Mouse (Mus musculus): Measurements from ENCODE around the gene Syt12. TPM values are rescaled to one million over a fixed set of nuclear protein-coding genes. Genes with fewer than 3 reads are reported as not detected.

Syt12 gene
- polyA plus RNA-seq (2012; ENCODE audit: insufficient read depth, insufficient read length, missing spikeins) = 6.9 and 8.0 TPM in 2 replicates

- no peak within 1 kb of the TSS for H3K27ac ChIP-seq (replicated peaks; ENCODE audit: low read depth, low read length)
- peak within 1 kb of the TSS; percentile 58 for H3K4me3 ChIP-seq (ENCODE audit: insufficient read depth, low read depth, low read length)
- H3K4me1 ChIP-seq (ENCODE audit: control insufficient read depth, insufficient read depth, insufficient read length, low read length) = peaks cover 4% of the 10 kb centered on the region; the same call in 1 of the 2 replicates
Measured at GRCm38 (mm10) chr19:4477345-4478189, at the start of gene Syt12. TSS of gene Syt12 (minus strand) at chr19:4477447.

GRCm38 (mm10) chr19:4521426-4522050, 44.3 kb upstream of the Syt12 start:
- Histone ChIP-seq H3K4me1 (ENCODE audit: control insufficient read depth, insufficient read depth, insufficient read length, low read length) (no peaks in the 10 kb centered on the region; the same call in 1 of the 2 replicates), H3K4me3 (ENCODE audit: insufficient read depth, low read depth, low read length) (no peak overlapping the region), H3K27ac (replicated peaks; ENCODE audit: low read depth, low read length) (peak overlapping the region; percentile 85)

- Histone ChIP-seq H3K4me3 (ENCODE audit: insufficient read depth, low read depth, low read length) (no peak overlapping the region), H3K4me1 (ENCODE audit: control insufficient read depth, insufficient read depth, insufficient read length, low read length) (peaks cover 9% of the 10 kb centered on the region), H3K27ac (replicated peaks; ENCODE audit: low read depth, low read length) (peak overlapping the region; percentile 28; the same call in 1 of the 2 replicates)
Measured at GRCm38 (mm10) chr19:4517483-4517882, 40.2 kb upstream of the Syt12 start.

DNA sequence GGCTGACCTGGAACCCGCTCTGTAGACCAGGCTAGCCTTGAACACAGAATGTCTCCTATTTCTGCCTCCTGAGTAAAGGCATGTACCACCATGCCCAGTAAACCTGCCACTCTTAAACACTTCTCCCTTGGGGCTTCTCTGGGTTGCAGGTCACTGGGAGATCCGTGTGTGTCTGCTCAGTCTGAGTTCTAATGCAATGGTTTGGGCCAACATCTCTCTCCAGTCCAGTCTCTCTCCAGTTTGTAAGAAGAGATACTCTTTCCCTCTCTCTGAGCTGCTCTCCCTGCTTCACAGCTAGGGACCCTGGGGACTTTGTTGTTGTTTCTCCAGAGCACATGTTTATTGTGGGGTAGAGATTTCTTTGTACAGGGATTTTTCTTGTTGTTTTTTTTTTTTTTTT, 39.0 kb upstream of the Syt12 start:
- Histone ChIP-seq H3K27ac (replicated peaks; ENCODE audit: low read depth, low read length) (peak overlapping the region; percentile 41; the same call in 1 of the 2 replicates), H3K4me3 (ENCODE audit: insufficient read depth, low read depth, low read length) (no peak overlapping the region), H3K4me1 (ENCODE audit: control insufficient read depth, insufficient read depth, insufficient read length, low read length) (peaks cover 9% of the 10 kb centered on the region)

GRCm38 (mm10) chr19:4515746-4516145, 38.5 kb upstream of the Syt12 start:
- Histone ChIP-seq H3K4me3 (ENCODE audit: insufficient read depth, low read depth, low read length) (no peak overlapping the region), H3K4me1 (ENCODE audit: control insufficient read depth, insufficient read depth, insufficient read length, low read length) (peaks cover 9% of the 10 kb centered on the region), H3K27ac (replicated peaks; ENCODE audit: low read depth, low read length) (peak overlapping the region; percentile 41; the same call in 1 of the 2 replicates)

DNA sequence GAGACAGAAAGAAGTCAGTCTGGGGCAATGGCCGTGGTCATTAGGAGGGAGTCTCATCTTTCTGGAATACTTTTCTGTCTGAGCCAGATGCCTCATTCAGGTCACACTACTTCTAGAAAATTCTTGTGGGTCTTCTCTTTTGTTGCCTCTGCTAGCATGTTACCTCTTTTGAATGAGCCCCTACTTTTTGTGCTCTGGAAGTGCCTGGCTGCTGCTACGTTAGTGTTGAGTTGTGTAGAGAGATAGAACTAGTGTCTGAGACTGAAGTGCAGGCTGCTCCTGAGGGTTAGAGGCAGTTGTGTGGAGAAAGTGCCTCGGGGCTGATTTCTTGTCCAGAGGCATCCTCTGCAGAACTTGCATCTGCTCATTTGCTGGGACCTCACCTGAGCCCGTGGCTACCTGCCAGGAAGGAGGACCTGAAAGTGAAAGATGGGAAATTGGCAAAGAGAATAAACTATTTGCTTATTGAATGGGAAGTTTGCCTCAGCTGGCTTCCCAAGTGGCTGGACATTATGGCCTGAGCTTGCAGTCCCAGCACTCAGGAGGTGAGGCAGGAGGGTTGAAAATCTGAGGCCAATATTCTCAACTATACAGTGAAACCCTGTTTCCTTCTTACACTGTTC, 36.1 kb upstream of the Syt12 start:
- Histone ChIP-seq H3K4me3 (ENCODE audit: insufficient read depth, low read depth, low read length) (no peak overlapping the region), H3K27ac (replicated peaks; ENCODE audit: low read depth, low read length) (peak overlapping the region; percentile 66), H3K4me1 (ENCODE audit: control insufficient read depth, insufficient read depth, insufficient read length, low read length) (peaks cover 9% of the 10 kb centered on the region)

GRCm38 (mm10) chr19:4511116-4511841, 34.0 kb upstream of the Syt12 start:
- peak overlapping the region; percentile 83 for H3K27ac ChIP-seq (replicated peaks; ENCODE audit: low read depth, low read length)
- peaks cover 9% of the 10 kb centered on the region for H3K4me1 ChIP-seq (ENCODE audit: control insufficient read depth, insufficient read depth, insufficient read length, low read length)
- peak overlapping the region; percentile 79 for H3K4me3 ChIP-seq (ENCODE audit: insufficient read depth, low read depth, low read length)

- Histone ChIP-seq H3K4me3 (ENCODE audit: insufficient read depth, low read depth, low read length) (peak within 1 kb of the TSS; percentile 79), H3K4me1 (ENCODE audit: control insufficient read depth, insufficient read depth, insufficient read length, low read length) (peaks cover 4% of the 10 kb centered on the region), H3K27ac (replicated peaks; ENCODE audit: low read depth, low read length) (peak within 1 kb of the TSS; percentile 83)
Measured at GRCm38 (mm10) chr19:4509986-4510963, 33.0 kb upstream of the Syt12 start, which contains the start of gene Pcx. TSS of gene Pcx (plus strand) at chr19:4510472.

DNA sequence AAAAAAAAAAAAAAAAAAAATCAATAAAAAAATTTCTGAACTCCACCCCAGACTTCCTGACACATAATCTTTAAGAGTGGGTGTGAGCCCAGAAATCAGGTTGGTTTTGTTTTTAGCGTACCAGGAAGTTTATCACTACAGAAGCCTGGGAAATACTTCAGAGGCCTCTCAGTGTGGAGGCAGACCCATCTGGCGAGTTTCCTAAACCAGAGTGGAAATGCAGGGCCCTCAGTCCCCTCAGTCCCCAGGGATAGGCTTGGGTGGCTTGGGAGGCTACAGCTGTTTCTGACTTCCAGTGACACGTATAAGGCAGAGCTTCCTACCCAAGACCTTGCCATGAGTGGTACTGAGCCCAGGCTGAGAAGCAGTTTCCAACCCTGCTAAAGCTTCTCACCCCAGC, 30.5 kb upstream of the Syt12 start:
- H3K4me3 ChIP-seq (ENCODE audit: insufficient read depth, low read depth, low read length) = no peak overlapping the region
- H3K4me1 ChIP-seq (ENCODE audit: control insufficient read depth, insufficient read depth, insufficient read length, low read length) = 0 out of 2 replicates have a peak, but pooled peaks cover 2% of the 10 kb centered on the region
- H3K27ac ChIP-seq (replicated peaks; ENCODE audit: low read depth, low read length) = no peak overlapping the region

DNA sequence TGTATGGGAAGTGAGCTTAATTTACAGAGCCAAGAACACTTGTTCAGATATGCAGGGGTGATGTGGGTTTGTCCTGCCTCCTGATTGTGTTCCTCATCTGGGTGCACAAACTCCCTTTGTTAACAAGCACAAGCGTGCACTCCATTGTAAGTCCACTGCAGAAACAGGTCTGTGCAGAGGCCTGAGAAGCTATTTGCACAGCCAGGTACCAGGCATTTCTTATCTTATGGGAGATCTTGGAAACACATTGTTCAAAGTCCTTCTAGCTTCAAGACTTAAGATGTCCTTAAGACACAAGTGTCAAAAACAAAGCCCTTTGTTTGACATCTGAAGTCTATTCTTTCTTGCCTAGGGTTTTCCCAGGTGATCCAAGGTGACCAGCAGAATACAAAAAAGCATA, 27.6 kb upstream of the Syt12 start:
- no peak overlapping the region for H3K4me3 ChIP-seq (ENCODE audit: insufficient read depth, low read depth, low read length)
- no peak overlapping the region for H3K27ac ChIP-seq (replicated peaks; ENCODE audit: low read depth, low read length)
- H3K4me1 ChIP-seq (ENCODE audit: control insufficient read depth, insufficient read depth, insufficient read length, low read length) = 0 out of 2 replicates have a peak, but pooled peaks cover 2% of the 10 kb centered on the region

- H3K4me1 ChIP-seq (ENCODE audit: control insufficient read depth, insufficient read depth, insufficient read length, low read length) = peaks cover 5% of the 10 kb centered on the region; the same call in 1 of the 2 replicates
- H3K27ac ChIP-seq (replicated peaks; ENCODE audit: low read depth, low read length) = no peak overlapping the region
- H3K4me3 ChIP-seq (ENCODE audit: insufficient read depth, low read depth, low read length) = no peak overlapping the region
Measured at GRCm38 (mm10) chr19:4502701-4503100, 25.5 kb upstream of the Syt12 start.

- Histone ChIP-seq H3K27ac (replicated peaks; ENCODE audit: low read depth, low read length) (peak within 1 kb of the TSS; percentile 90), H3K4me1 (ENCODE audit: control insufficient read depth, insufficient read depth, insufficient read length, low read length) (peaks cover 3% of the 10 kb centered on the region; the same call in 1 of the 2 replicates), H3K4me3 (ENCODE audit: insufficient read depth, low read depth, low read length) (no peak within 1 kb of the TSS)
Measured at GRCm38 (mm10) chr19:4498062-4498933, 21.1 kb upstream of the Syt12 start, which contains the start of gene 2010003K11Rik. TSS of gene 2010003K11Rik (minus strand) at chr19:4498583.
